Mouse (Mus musculus) midbrain, embryonic 15.5 days (tissue): ENCODE measurements around the gene Lce3a. TPM values are rescaled to one million over a fixed set of nuclear protein-coding genes. Genes with fewer than 3 reads are reported as not detected.

Experiments
- polyA plus RNA-seq: library from polyadenylated mRNA; unstranded; fragments of >200 nt; fragmentation: Nextera tagmentation; extraction: Ambion mirVana; gene quantifications from 2 replicates; pipeline ENCODE4 v1.2.1, GENCODE M21; 2015

Gene Lce3a
- polyA plus RNA-seq, 1 experiment from 2014 or later: not detected

Other genes starting within 250 kb of the Lce3a start
- not detected in 2 replicates for gene Lce1c, start 247.0 kb downstream of the Lce3a start, polyA plus RNA-seq
- gene Lce1d, start 239.0 kb downstream of the Lce3a start, polyA plus RNA-seq: not detected in 2 replicates
- gene Lce1e, start 217.2 kb downstream of the Lce3a start, polyA plus RNA-seq: not detected in 2 replicates
- not detected in 2 replicates for gene Lce1f, start 205.9 kb downstream of the Lce3a start, polyA plus RNA-seq
- not detected in 2 replicates for gene Gm38119, start 187.1 kb downstream of the Lce3a start, polyA plus RNA-seq
- gene Lce1g, start 173.9 kb downstream of the Lce3a start, polyA plus RNA-seq: not detected in 2 replicates
- gene Lce1h, start 161.2 kb downstream of the Lce3a start, polyA plus RNA-seq: not detected in 2 replicates
- not detected in 2 replicates for gene Lce1i, start 147.3 kb downstream of the Lce3a start, polyA plus RNA-seq
- gene Lce1j, start 135.7 kb downstream of the Lce3a start, polyA plus RNA-seq: not detected in 2 replicates
- gene Lce1k, start 118.3 kb downstream of the Lce3a start, polyA plus RNA-seq: not detected in 2 replicates
- not detected in 2 replicates for gene Kprp, start 99.0 kb downstream of the Lce3a start, polyA plus RNA-seq
- not detected in 2 replicates for gene Lce1l, start 74.9 kb downstream of the Lce3a start, polyA plus RNA-seq
- not detected in 2 replicates for gene 2310050C09Rik, start 56.0 kb downstream of the Lce3a start, polyA plus RNA-seq
- not detected in 2 replicates for gene Lce3b, start 6.7 kb upstream of the Lce3a start, polyA plus RNA-seq
- gene Lce3c, start 18.3 kb upstream of the Lce3a start, polyA plus RNA-seq: not detected in 2 replicates
- gene Lce3d, start 31.2 kb upstream of the Lce3a start, polyA plus RNA-seq: not detected in 2 replicates
- gene Lce3e, start 40.8 kb upstream of the Lce3a start, polyA plus RNA-seq: not detected in 2 replicates
- gene Lce3f, start 66.0 kb upstream of the Lce3a start, polyA plus RNA-seq: not detected in 2 replicates
- gene Crct1, start 89.5 kb upstream of the Lce3a start, polyA plus RNA-seq: 1.3 and 1.6 TPM in 2 replicates
- not detected in 2 replicates for gene Lce1m, start 92.8 kb upstream of the Lce3a start, polyA plus RNA-seq
- gene Gm4858, start 142.6 kb upstream of the Lce3a start, polyA plus RNA-seq: not detected in 2 replicates
- gene Crnn, start 218.6 kb upstream of the Lce3a start, polyA plus RNA-seq: not detected in 2 replicates